Mouse (Mus musculus) heart, embryonic 13.5 days (tissue): ENCODE results near the gene Irf7. TPM values are rescaled to one million over a fixed set of nuclear protein-coding genes. Genes with fewer than 3 reads are reported as not detected.
"Not testable (repeated sequence)": the region's sequence is repeated elsewhere in the genome, so short reads cannot be mapped to it uniquely, and the experiment has no call there.

Experiments used
- ATAC-seq: fragments of 200-750 bp; cut with Nextera tagmentation; 2 replicates; pipeline ENCODE4 v1.8.0; 2017; ENCODE audit warnings: moderate TSS enrichment; ENCODE audit not compliant: insufficient number of reproducible peaks, low FRiP score, low TSS enrichment; ENCODE audit errors: extremely low read depth
- H3K27ac ChIP-seq: fragments of 300-500 bp; sonication (generic); replicated peaks from 2 replicates; pipeline ENCODE4 v1.5.1; 2015; ENCODE audit warnings: moderate library complexity, mild to moderate bottlenecking, inconsistent platforms
- H3K27me3 ChIP-seq: fragments of 300-500 bp; sonication (generic); replicated peaks from 2 replicates; pipeline ENCODE4 v1.6.1; 2015; ENCODE audit warnings: mild to moderate bottlenecking, inconsistent platforms
- H3K36me3 ChIP-seq: fragments of 300-500 bp; sonication (generic); 2 replicates; pipeline ENCODE4 v1.6.1; 2015; ENCODE audit warnings: mild to moderate bottlenecking, inconsistent platforms
- H3K4me1 ChIP-seq: fragments of 300-500 bp; sonication (generic); 2 replicates; pipeline ENCODE4 v1.6.1; 2015; ENCODE audit warnings: inconsistent platforms
- H3K4me2 ChIP-seq: fragments of 300-500 bp; sonication (generic); 2 replicates; pipeline ENCODE4 v1.6.1; 2015; ENCODE audit warnings: inconsistent platforms, mild to moderate bottlenecking, moderate library complexity
- H3K4me3 ChIP-seq: fragments of 300-500 bp; sonication (generic); 2 replicates; pipeline ENCODE4 v1.5.1; 2015; ENCODE audit warnings: moderate library complexity, mild to moderate bottlenecking, inconsistent platforms
- H3K9ac ChIP-seq: fragments of 300-500 bp; sonication (generic); 2 replicates; pipeline ENCODE4 v1.6.1; 2015; ENCODE audit warnings: inconsistent platforms, mild to moderate bottlenecking, moderate library complexity
- H3K9me3 ChIP-seq: fragments of 300-500 bp; sonication (generic); 2 replicates; pipeline ENCODE4 v1.6.1; 2016; ENCODE audit warnings: inconsistent platforms
- WGBS: fragments of 180-500 bp; shearing (Covaris S2); methylation state at CpG from one replicate; pipeline ENCODE4 v1.1.7; 2015; ENCODE audit warnings: mixed read lengths; 5-methylcytosine and 5-hydroxymethylcytosine counted together
- polyA plus RNA-seq: library from polyadenylated mRNA; unstranded; fragments of >200 nt; fragmentation: Nextera tagmentation; extraction: Ambion mirVana; gene quantifications from 2 replicates; pipeline ENCODE4 v1.2.1, GENCODE M21; 2015

Irf7 gene
- polyA plus RNA-seq, 1 experiment from 2014 or later, result 3.4 TPM

GRCm38 (mm10) chr7:141269273-141269545, 2.9 kb upstream of the Irf7 start:
- H3K27me3 ChIP-seq, result peaks cover 15% of the 10 kb centered on the region; the same call in 1 of the 2 replicates
- no peak overlapping the region for H3K27ac ChIP-seq
- peak overlapping the region; percentile 22 for H3K4me3 ChIP-seq
- H3K4me1 ChIP-seq, result peaks cover 20% of the 10 kb centered on the region
- WGBS, result 61% methylated on average over 14 of the region's 14 CpGs
- ATAC-seq, result no peak
- peaks cover 3% of the 10 kb centered on the region for H3K36me3 ChIP-seq
- H3K9me3 ChIP-seq, result no peaks in the 10 kb centered on the region
- H3K9ac ChIP-seq, result 0 out of 2 replicates have a peak overlapping the region, but pooled peaks have one; percentile 5
- peak overlapping the region; percentile 47 for H3K4me2 ChIP-seq

DNA sequence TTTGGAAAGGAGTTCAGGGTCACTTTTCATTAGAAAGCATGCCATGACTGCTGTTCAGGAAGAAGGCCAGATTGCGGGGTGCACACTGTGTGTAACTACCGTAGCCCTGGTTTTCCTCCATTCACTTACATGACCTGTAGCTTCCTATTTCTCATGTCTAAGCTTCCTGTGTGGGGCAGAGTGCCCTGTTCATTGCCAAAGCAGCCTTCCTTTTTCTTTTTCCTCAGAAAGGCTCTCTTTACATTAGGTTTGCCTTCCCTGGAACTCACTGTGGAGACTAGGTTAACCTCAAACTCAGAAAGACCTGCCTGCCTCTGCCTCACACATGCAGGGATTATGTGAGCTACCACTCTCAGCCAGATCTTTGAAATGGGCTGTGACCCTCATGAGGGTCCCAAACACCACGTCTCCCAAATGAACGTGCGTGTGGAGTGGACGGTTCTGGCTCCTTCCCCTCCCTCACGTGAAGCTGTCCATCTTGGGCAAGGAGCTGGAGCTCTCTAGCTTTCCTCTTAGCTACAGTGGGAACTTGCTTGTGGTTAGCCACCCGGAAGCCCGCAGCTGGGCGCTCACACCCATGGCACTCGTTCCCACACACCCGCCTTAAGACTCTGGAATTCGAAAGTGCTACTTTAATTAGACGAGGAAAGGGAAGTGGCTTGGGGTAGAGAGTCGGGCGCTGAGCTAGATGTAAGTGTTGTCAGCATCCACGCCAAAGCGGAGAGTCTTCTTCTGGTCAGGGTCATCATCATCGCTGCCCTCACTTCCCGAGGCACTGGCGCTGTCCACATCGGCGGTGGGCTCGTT, 2.4 kb upstream of the Irf7 start:
- Histone ChIP-seq H3K4me2 (peak overlapping the region; percentile 47), H3K4me3 (peak overlapping the region; percentile 22), H3K9me3 (no peaks in the 10 kb centered on the region), H3K27ac (no peak overlapping the region), H3K9ac (0 out of 2 replicates have a peak overlapping the region, but pooled peaks have one; percentile 5), H3K27me3 (peaks cover 9% of the 10 kb centered on the region; the same call in 1 of the 2 replicates), H3K4me1 (peaks cover 20% of the 10 kb centered on the region), H3K36me3 (peaks cover 8% of the 10 kb centered on the region)
- WGBS, result 57% methylated on average over 24 of the region's 24 CpGs
- no peak for ATAC-seq

DNA sequence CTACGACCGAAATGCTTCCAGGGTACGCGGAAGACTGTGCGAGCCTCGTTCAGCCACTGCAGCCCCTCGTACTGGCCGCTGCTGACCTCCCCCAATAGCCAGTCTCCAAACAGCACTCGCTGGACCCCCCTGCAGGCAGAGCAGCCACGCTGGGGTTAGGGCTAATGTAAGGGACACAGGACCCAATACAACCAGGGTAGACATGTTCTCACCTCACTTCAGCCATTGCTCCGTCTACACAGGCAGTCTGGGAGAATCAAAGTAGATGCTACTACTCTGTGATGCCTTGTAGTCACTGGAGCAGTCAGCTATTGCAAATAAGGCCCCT, 906 bp downstream of the Irf7 start:
- H3K4me1 ChIP-seq, result peaks cover 20% of the 10 kb centered on the region
- H3K9ac ChIP-seq, result 0 out of 2 replicates have a peak overlapping the region, but pooled peaks have one; percentile 47
- no peak overlapping the region for H3K27ac ChIP-seq
- H3K9me3 ChIP-seq, result no peaks in the 10 kb centered on the region
- H3K27me3 ChIP-seq, result peaks cover 4% of the 10 kb centered on the region; the same call in 1 of the 2 replicates
- peak overlapping the region; percentile 65 for H3K4me3 ChIP-seq
- peak overlapping the region; percentile 89 for H3K4me2 ChIP-seq
- ATAC-seq, result no peak
- 40% methylated on average over 11 of the region's 11 CpGs for WGBS
- peaks cover 41% of the 10 kb centered on the region for H3K36me3 ChIP-seq

GRCm38 (mm10) chr7:141264761-141265410, 1.4 kb downstream of the Irf7 start:
- 29% methylated on average over 12 of the region's 12 CpGs for WGBS
- peak overlapping the region; percentile 47; the same call in 1 of the 2 replicates for H3K9ac ChIP-seq

GRCm38 (mm10) chr7:141264041-141264700, 2.1 kb downstream of the Irf7 start:
- no peak overlapping the region for H3K4me2 ChIP-seq
- ATAC-seq, result no peak
- H3K36me3 ChIP-seq, result peaks cover 53% of the 10 kb centered on the region
- no peaks in the 10 kb centered on the region for H3K9me3 ChIP-seq
- H3K4me1 ChIP-seq, result peaks cover 20% of the 10 kb centered on the region
- no peak overlapping the region for H3K27ac ChIP-seq
- no peak overlapping the region for H3K9ac ChIP-seq
- H3K4me3 ChIP-seq, result no peak overlapping the region
- no peaks in the 10 kb centered on the region; the same call in 1 of the 2 replicates for H3K27me3 ChIP-seq
- WGBS, result 71% methylated on average over 11 of the region's 11 CpGs

More at GRCm38 (mm10) chr7:141264761-141265410, 1.4 kb downstream of the Irf7 start:
- H3K36me3 ChIP-seq, result peaks cover 46% of the 10 kb centered on the region
- no peak; the same call in 1 of the 2 replicates for ATAC-seq
- H3K4me3 ChIP-seq, result peak overlapping the region; percentile 65; the same call in 1 of the 2 replicates
- peaks cover 20% of the 10 kb centered on the region for H3K4me1 ChIP-seq
- peak overlapping the region; percentile 89 for H3K4me2 ChIP-seq
- peaks cover 3% of the 10 kb centered on the region; the same call in 1 of the 2 replicates for H3K27me3 ChIP-seq
- H3K27ac ChIP-seq, result no peak overlapping the region
- H3K9me3 ChIP-seq, result no peaks in the 10 kb centered on the region

DNA sequence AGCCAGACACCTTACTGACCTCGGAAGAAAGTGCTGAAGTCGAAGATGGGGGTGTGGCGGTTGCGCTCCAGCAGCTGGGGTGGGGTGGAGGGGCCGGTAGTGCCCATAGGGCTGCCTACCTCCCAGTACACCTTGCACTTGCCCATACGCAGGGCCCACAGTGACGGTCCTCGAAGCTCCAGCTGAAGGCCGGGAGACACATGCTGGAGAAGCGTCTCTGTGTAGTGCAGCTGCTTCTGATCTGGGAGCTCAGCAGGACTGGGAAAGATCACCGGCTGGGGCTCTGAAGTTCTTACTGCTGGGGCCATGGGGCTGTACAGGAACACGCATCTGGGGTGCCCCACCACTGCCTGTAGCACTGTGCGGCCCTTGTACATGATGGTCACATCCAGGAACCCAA, 2.6 kb downstream of the Irf7 start:
- WGBS, result 85% methylated on average over 13 of the region's 13 CpGs
- Histone ChIP-seq H3K27me3 (no peaks in the 10 kb centered on the region), H3K4me3 (no peak overlapping the region), H3K4me1 (peaks cover 20% of the 10 kb centered on the region), H3K9me3 (no peaks in the 10 kb centered on the region), H3K4me2 (no peak overlapping the region), H3K36me3 (peaks cover 58% of the 10 kb centered on the region), H3K27ac (no peak overlapping the region), H3K9ac (no peak overlapping the region)
- ATAC-seq, result no peak

DNA sequence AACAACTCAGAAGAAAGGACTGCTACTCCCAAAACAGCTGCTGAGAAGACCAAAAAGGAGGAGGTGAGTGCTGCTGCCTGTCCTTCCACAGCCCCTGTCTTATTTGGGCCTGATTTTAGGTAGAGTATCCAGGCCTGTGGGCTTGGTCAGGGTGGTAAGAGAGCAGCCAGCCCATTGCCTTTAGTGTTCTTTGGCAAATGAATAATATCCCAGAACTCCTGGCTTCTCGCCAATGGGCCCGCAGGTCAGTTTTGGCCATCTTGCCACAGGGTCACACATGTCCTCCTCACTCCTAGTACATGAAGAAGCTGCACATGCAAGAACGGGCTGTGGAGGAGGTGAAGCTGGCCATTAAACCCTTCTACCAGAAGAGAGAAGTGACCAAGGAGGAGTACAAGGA, 4.8 kb downstream of the Irf7 start:
- H3K36me3 ChIP-seq, result peaks cover 80% of the 10 kb centered on the region
- H3K4me1 ChIP-seq, result peaks cover 18% of the 10 kb centered on the region
- H3K9ac ChIP-seq, result no peak overlapping the region
- no peak overlapping the region for H3K27ac ChIP-seq
- H3K4me3 ChIP-seq, result no peak overlapping the region
- 89% methylated on average over 3 of the region's 3 CpGs for WGBS
- no peaks in the 10 kb centered on the region for H3K27me3 ChIP-seq
- no peak for ATAC-seq
- no peaks in the 10 kb centered on the region for H3K9me3 ChIP-seq
- H3K4me2 ChIP-seq, result no peak overlapping the region

DNA sequence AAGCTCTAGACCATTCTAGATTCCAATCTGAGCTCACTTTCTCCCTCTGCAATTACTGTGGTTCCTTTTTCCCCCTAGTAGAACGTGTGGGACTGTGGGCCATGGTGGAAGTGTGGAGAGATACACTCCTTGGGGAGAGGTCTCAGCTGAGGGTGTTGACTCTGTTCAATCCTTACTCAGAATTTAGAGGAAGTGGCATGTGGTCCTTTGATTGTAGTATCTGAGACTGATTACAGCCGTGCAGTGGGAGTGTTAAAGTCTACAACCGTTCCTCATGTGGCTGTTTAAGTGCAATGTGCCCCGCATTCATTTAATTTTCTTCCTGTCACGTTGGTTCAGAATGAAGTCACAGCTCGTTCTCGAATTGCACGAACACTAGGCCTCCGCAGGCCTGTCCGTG, 10.1 kb downstream of the Irf7 start:
- no peak overlapping the region for H3K4me3 ChIP-seq
- no peak overlapping the region for H3K27ac ChIP-seq
- no peaks in the 10 kb centered on the region for H3K27me3 ChIP-seq
- ATAC-seq, result no peak
- peaks cover 97% of the 10 kb centered on the region for H3K36me3 ChIP-seq
- no peak overlapping the region for H3K4me2 ChIP-seq
- no peaks in the 10 kb centered on the region for H3K4me1 ChIP-seq
- no peaks in the 10 kb centered on the region for H3K9me3 ChIP-seq
- 88% methylated on average over 10 of the region's 10 CpGs for WGBS
- no peak overlapping the region for H3K9ac ChIP-seq

DNA sequence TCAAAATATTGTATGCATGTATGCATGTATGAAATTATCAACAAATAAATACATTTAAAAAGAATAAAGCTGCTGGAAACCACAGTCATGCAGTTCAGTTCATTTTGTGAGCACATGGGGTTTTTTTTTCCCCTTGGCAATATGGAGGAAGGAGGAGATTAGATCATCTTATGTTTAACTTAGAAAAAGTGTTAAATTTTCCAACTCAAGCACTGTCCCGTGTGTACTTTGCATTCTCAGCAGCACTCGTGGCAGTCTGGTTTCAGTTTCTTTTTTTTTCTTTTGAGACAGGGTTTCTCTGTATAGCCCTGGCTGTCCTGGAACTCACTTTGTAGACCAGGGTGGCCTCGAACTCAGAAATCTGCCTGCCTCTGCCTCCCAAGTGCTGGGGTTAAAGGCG, 15.8 kb downstream of the Irf7 start:
- not testable (repeated sequence) for H3K9ac ChIP-seq, H3K27ac ChIP-seq, H3K27me3 ChIP-seq, H3K4me2 ChIP-seq, H3K9me3 ChIP-seq, H3K4me1 ChIP-seq, H3K4me3 ChIP-seq, ATAC-seq
- H3K36me3 ChIP-seq, result peaks cover 98% of the 10 kb centered on the region
- WGBS, result 83% methylated on average over 4 of the region's 4 CpGs

DNA sequence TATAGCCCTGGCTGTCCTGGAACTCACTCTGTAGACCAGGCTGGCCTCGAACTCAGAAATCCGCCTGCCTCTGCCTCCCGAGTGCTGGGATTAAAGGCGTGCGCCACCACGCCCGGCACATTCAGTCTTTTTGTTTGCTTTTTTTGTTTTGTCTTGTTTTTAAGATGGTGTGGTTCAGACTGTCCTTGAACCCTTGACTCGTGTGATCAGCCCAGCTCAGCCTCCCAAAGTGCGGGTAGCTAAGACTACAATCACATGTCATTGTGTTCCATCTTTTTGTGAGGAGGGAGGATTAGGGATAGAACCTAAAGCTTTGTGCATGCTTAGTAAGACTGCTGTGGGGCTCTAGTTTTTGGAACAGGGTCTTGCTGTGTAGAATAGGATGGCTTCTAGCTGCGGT, 34.7 kb downstream of the Irf7 start:
- Histone ChIP-seq H3K4me2 (no peak overlapping the region), H3K9me3 (no peaks in the 10 kb centered on the region), H3K27me3 (no peaks in the 10 kb centered on the region), H3K27ac (no peak overlapping the region), H3K4me3 (no peak overlapping the region), H3K9ac (no peak overlapping the region), H3K4me1 (peaks cover 23% of the 10 kb centered on the region), H3K36me3 (peaks cover 61% of the 10 kb centered on the region)
- WGBS, result 93% methylated on average over 9 of the region's 10 CpGs
- ATAC-seq, result no peak

- Histone ChIP-seq H3K27ac (no peak overlapping the region), H3K36me3 (peaks cover 57% of the 10 kb centered on the region), H3K4me3 (no peak overlapping the region), H3K9ac (no peak overlapping the region), H3K9me3 (no peaks in the 10 kb centered on the region), H3K4me2 (no peak overlapping the region), H3K27me3 (no peaks in the 10 kb centered on the region), H3K4me1 (peaks cover 23% of the 10 kb centered on the region)
- WGBS, result 86% methylated on average over 3 of the region's 3 CpGs
- no peak for ATAC-seq
Measured at GRCm38 (mm10) chr7:141231111-141231510, 35.2 kb downstream of the Irf7 start.
